Mouse (Mus musculus) cerebellum, adult (tissue): ENCODE data around the gene Gm853.

Experiments used
- ATAC-seq: cut with Nextera tagmentation; 2 replicates; pipeline ENCODE4 v1.9.2; 2017; ENCODE audit warnings: mild to moderate bottlenecking, moderate library complexity, mixed read lengths; ENCODE audit not compliant: insufficient number of reproducible peaks, low FRiP score, low TSS enrichment

Gene Gm853

DNA sequence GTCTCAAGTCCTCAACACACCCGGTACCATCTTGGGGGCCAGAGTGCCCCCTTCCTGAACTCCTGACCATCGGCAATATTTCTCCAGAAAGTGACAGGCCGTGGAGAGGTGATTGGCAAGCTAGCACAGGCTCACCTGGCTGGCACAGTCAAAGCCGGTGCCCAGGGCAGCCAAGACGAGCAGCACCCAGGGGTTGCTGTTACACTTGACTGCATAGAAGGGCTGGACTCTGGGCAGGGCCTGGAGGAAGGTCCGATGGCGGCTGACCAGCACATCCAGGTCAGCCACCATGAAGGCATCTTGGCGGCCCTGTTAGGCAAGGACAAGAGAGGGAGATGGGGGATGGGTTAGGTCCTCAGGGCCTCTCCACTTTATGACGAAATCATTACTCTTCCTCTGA lies 2.0 kb downstream of the Gm853 start:
- ATAC-seq, result no peak

- no peak for ATAC-seq
Observed at GRCm38 (mm10) chr4:130215392-130215791, 6.8 kb downstream of the Gm853 start.

GRCm38 (mm10) chr4:130213857-130214256 lies 8.3 kb downstream of the Gm853 start:
- ATAC-seq, result no peak

DNA sequence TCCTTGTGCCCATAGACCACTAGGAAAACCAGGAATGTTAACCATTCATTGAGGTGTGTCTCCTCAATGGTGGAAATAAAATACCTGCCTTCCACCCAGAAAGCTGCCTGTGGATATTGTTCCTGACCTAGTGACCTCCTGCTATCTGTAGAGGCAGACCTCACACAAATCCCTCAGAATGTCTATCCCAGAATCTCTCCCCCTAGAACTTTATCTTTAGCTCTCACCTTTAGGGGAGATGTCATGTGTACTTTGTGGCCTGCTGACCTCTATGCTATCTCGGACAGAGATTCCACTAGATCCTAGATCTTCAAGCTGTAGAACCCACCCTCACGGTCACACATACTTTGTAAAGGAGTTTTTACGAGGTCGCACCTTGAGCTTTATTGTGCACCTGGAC lies 9.0 kb downstream of the Gm853 start:
- no peak for ATAC-seq

DNA sequence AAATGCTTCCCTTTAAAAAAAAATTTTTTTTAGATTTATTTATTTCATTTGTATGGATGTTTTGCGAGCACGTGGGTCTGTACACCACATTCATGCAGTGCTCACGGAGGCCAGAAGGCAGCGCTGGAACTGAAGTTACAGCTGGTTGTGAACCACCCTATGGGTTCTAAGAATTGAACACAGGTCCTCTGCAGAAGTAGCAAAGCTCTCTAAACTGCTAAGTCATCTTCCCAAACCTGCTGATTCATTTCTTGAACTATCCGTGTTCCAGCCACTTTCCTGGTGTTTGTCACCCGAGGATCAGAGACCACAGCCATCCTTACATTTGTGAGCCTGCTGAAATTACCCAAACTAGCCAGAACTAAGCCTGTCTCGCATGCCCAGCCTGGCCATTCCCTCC lies 9.8 kb downstream of the Gm853 start:
- no peak for ATAC-seq

DNA sequence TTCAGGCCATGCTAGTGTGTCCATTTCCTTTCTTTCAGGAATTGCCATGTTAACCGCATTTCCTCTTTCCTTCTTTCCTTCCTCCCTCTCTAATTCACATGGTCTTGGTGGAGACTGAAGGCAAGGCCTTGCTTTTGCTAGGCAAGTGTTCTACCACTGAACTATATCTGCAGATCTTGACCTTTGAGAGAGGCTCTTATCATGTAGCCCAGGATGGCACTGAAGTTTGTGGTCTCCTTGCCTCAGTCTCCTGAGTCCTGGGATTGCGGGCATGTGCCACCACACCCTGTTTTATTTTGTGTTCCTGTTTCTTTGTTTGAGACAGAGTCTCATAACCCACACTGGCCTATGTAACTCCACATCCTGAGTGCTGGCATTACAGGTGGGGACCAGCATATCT lies 10.3 kb downstream of the Gm853 start:
- ATAC-seq, result no peak

GRCm38 (mm10) chr4:130198694-130199670 lies 23.2 kb downstream of the Gm853 start:
- peak; percentile 88 for ATAC-seq

DNA sequence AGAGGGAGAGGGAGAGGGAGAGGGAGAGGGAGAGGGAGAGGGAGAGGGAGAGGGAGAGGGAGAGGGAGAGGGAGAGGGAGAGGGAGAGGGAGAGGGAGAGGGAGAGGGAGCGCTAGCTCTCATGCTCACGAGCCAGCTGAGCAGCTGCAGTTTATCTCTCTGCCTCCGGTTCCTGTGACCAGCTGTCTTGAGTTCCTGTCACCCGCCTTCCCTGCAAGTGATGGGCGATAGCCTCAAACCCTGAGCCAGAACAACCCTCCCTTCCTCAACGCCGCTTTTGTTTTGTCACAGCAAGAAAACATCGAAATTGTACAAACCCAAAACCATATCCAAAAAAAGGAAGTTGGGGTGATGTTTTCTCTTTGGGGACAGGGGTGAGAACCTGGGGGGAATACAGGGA lies 25.7 kb downstream of the Gm853 start:
- ATAC-seq, result no peak

DNA sequence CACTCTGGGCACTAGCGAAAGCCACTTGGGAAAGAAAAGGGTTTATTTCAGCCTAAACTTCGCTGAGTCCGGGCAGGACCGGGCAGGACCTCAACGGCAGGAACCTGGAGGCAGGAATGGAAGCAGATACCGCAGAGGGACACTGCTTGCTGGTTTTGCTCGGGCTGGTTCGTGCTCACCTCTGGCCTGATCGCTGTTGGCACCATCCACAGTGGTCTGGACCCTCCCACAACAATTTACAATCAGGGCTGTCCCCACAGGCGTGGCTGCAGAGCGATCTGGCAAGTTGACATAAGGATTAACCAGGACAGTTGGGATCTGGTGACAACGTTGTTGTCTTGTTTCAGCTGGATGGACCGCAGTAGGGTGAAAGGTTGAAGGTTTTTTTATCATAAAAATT lies 26.3 kb downstream of the Gm853 start:
- ATAC-seq, result no peak

DNA sequence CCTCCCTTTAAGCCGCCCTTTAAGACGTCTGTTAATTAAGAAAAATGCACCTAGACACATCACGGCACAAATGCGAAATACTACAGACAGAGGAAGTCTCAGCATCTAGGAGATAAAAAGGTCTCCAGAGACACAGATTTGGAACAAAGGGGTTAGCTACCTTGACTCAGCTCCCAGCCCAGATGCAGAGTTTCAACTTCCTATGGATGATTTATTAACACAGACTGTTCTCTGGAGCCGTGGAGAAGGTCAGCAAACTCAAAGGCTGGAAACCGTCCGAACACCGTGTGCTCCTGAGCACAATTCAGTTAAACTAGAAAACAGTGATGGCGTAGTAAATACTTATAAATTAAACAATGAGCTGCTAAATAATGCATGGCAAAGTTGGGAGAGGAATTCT lies 29.9 kb downstream of the Gm853 start:
- ATAC-seq, result no peak

DNA sequence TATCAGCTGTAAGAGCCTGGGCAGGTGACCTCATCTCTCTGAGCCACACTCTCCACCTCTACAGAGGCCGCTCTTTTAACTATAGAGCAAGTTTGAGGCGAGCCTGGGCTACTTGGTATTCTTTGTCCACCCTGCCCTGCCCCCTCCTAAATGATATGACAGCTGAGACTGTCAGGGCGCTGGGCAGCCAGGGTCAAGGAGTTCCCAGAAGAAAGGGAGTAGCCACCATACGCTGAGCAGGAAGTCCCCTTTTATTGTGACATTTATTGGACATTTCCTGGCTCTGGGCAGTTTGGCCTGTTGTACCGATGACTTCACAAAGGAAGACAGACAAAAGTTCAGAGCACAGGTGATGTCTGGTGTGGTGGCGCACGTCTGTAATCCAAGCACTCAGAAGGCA lies 32.6 kb downstream of the Gm853 start:
- no peak for ATAC-seq

DNA sequence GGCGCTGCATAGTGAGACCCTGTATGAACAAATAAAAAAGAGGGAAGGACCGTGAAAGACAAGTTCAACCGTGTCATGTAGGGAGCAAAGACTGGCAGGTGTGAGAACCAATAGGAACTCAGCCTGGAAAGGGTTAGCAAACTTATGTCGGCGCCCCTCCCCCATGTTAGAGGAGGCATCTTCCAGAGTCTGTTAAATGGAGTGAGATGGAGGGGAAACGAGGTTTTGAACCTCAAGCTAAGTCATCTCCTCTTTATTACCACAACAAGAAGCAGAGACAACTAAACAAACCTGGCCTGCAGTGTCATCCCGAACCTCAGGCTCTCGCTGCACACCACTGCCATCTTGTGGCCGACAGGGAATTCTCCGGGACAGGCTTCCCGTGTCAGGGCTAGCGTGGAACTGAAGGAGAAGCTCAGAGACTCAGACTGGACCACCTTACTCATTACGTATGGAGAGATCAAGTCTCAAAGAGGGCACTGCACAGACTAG lies 33.3 kb downstream of the Gm853 start:
- ATAC-seq, result peak; percentile 52; the same call in 1 of the 2 replicates

- no peak for ATAC-seq
Observed at GRCm38 (mm10) chr4:130186891-130187290, 35.3 kb downstream of the Gm853 start.

DNA sequence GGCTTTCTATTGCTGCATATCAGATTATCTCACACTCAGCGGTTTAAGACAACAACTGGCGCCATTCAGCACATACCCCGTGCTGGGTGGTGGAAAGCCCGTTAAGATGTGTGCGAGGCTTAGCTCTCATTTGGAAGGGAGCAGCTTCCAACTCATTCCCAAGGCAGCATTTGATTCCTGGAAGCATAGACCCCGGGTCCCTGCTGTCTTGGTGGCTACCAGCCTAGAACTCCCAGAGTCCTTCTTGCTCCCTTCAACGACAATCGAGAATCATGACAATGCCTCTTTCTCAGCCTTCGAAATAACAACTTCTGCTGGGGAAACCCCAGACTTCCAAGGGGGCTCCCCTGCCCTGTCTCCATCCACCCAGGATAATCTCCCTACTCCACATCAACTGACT lies 35.8 kb downstream of the Gm853 start:
- no peak for ATAC-seq

DNA sequence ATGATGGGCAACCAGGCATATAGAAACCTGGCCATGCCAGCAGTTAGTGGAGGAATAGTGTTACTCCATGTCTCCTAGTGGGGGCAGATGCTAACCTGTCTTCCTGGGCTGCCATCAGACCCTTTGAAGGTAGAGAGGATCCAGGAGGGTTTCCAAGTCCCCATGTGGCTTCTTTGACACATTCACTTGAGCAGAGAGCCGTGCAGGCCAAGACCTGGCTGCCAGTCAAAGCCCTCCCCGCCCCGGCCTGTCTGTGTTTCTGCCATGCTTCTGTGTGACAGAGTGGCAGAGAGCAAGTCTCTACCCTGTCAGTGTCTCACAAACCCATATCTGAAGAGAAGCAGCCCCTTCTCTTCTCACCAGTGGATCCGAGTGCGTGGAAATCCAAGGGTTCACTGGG lies 38.3 kb downstream of the Gm853 start:
- ATAC-seq, result no peak

DNA sequence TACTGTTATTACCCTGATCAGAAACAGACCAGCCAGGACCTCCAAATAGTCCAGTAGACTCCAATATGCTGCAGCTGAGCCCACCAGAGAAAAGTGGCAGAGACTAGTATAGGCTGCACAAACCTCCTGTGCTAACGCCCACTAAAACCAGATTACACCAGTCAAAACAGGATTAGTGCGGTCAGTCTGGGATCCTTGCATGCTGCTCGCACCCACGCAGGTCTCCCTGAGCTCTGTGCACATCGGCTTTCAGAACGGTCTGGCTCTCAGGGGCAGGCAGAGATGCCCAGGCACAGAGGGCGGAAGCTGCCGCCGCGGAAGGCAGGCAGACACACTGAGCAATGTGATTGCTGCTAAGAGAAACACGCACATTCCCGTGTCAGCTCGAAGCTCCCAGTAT lies 39.2 kb downstream of the Gm853 start:
- no peak for ATAC-seq

DNA sequence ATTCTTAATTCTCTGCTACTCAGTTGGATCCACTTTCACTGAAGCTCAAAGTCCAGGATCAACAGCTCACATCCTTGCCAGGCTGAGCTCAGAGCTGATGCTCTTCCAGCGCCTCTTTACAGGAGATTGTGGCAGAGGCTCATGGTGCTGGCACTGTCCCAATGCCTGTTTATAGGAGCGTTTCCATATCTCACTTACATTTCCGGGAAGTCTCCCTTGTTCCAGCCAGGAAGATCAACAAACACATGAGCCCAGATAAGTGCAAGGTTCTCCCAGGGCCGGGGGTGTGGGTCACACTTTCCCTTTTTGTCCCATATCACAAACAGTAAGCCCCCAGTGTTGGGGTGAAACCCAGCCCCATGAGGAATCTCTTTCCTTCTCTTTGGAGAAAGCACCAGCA lies 40.3 kb downstream of the Gm853 start:
- ATAC-seq, result no peak

DNA sequence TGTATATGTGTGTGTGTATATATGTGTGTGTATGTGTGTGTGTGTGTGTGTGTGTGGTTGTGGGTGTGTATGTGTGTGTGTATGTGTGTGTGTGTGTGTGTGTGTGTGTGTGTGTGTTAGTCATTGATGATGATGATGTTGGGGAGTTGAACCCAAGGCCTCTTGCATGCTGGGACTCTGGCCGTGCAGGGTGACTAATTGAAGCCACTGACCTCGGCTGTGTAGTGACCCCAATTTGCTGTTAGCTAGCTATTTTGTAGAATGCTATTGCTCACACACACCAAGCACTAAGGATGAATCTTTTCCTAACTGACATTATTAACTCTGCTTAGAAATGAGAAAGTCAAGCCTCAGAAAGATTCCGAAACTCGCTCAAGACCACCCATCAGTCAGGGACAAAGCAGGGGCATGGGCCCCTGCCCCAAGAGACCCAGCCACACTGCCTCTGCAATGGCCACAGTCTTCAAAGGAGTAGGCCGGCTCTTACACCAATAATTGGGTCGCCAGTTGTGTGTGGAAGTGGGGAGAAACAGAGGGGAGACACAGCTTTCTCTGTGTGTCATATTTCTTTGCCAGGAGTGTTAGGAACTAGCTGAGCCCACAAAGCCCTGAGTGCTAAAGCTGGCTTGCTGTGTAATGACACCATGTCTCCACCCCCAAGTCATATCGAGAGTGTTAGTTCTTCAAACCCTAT lies 41.1 kb downstream of the Gm853 start:
- ATAC-seq, result no peak

DNA sequence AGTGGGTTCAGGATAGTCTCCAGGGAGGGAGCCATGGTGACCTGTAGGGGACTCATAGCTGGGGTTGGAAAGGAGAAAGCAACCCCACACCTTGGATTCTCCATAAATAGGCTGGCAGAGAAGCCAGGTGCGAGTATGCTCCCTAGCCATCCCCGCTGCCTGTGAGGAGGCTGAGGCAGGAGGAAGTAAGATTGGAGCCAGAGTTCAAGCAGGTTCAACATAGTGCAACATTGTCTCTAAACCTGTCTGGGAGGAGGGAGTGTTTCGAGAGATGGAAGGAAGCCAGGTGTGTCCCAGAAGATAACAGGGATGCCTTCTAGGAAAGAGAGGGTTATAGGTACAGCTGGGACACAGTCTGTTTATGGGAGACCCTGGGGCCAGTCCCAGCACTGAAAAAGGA lies 42.3 kb downstream of the Gm853 start:
- ATAC-seq, result no peak

GRCm38 (mm10) chr4:130177536-130177935 lies 44.7 kb downstream of the Gm853 start:
- ATAC-seq, result no peak

- ATAC-seq, result no peak
Observed at GRCm38 (mm10) chr4:130177087-130177486, 45.1 kb downstream of the Gm853 start.
